Mouse (Mus musculus) testis, postnatal 14 days (tissue): Measurements from ENCODE around the gene Olfr318.
"Not testable (repeated sequence)": the region's sequence is repeated elsewhere in the genome, so short reads cannot be mapped to it uniquely, and the experiment has no call there.

Source experiments
- DNase-seq: peaks from one replicate; pipeline ENCODE4 v3.0.0; 2021; ENCODE audit warnings: low spot score

Gene Olfr318

GRCm38 (mm10) chr11:58723914-58724313 lies at the start of gene Olfr318:
Olfr318 (minus strand) TSS chr11:58724014.
- DNase-seq: no peak

- DNase-seq: no peak
These were observed 49.1 kb upstream of the Olfr318 start, which contains the start of gene Olfr315 for GRCm38 (mm10) chr11:58772888-58773287. Olfr315 (plus strand) TSS chr11:58773188.

- DNase-seq: no peak
These were observed 28.6 kb upstream of the Olfr318 start, which contains the start of gene Olfr316 for GRCm38 (mm10) chr11:58752434-58752833. Olfr316 (plus strand) TSS chr11:58752734.

- peak; percentile 57 for DNase-seq
These were observed 27.3 kb upstream of the Olfr318 start for GRCm38 (mm10) chr11:58751096-58751495.

GRCm38 (mm10) chr11:58738792-58739262 lies 15.0 kb upstream of the Olfr318 start, which contains the start of gene Olfr317:
Olfr317 (minus strand) TSS chr11:58739212.
- DNase-seq: no peak

DNA sequence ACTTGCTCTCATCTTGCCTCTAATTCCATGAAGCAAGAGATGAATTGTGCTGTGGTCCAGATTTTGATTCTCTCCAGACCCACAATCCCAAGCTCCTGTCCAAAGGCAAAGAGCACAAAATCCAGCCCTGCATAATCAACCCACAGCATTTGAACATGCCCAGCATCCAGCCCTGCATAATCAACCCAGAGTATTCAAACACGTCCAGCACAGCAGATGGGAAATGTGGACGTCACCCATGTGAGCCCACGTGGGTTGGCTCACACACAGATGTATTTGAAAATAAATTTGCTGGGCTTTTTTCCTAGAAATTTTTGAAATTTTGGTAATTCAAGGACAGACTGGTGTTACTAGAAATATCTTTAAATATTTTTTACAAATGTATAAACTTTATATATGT lies 9.6 kb upstream of the Olfr318 start:
- DNase-seq: no peak

DNA sequence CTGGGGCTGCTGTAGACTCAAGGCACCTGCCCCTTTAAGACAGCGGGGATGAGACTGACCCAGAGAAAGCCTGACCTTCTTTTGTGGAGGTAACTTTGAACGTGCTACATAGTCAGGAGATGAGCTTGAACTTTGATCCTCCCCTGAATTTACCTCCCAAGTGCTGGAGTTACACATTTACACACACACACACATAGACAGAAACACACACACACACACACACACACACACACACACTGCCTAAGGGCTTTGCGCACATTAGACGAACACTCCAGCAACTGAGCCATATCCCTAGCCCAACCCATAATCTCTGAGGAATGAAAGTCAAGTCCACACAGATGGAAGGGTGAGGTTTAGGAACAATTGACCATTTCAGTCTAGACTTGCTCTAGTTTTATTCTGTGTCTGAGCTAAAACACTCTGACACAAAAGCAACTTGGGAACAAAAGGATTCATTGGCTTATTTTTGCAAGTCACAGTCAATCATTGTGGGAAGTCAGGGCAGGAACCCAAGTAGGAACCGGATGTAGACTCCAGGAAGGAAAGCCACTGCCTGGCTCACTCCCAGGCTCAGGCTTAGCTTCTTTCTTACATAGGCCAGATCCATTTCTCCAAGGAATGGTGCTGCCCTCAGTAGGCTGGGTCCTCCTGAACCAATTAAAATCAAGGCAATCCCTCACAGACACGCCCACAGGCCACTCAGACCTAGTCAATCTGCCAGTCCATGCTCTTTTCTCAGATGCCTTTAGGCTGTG lies 4.3 kb upstream of the Olfr318 start:
- DNase-seq: not testable (repeated sequence)

- DNase-seq: no peak
These were observed 4.1 kb downstream of the Olfr318 start for GRCm38 (mm10) chr11:58719701-58720100.

GRCm38 (mm10) chr11:58717723-58718122 lies 6.1 kb downstream of the Olfr318 start:
- DNase-seq: not testable (repeated sequence)

DNA sequence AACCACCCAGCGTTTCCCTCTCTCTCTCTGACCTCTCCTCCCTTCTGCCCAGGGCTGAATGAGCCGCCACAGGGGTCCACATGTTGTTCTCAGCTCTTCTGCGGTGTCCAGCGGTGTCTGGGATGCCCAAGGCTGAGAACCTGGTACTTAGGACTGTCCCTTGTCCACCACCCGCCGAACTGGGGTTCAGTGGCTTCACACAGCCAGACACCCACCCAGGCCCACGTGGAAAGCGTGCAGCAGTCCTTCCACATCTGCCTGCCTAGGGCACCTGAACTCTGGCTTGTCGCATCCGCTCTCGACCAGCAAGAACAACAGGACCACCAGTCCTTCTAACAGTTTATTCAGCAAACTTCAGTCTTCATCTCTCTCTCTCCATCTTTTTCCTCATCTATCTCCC lies 14.7 kb downstream of the Olfr318 start:
- DNase-seq: no peak

DNA sequence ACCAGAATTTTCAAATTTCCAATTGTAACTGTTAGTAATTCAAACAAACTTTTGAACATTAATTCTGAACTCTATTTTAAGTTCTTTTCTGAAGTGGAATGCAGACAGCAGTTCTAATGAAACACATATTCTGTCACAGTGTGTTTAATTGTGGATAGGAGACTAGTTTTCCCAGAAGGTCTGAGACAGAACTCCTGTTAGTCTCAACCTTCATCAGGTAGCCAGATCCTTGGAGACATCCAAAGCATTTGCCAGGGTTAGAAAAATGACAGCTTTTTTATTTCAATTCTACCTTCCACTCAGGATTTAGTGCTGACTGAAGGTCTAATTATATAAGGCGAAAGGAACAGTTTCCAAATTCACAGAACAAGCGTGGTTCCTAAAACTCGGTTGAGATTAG lies 25.0 kb downstream of the Olfr318 start, which contains the start of gene Olfr319:
Gene Olfr319, plus strand, starts transcription at position 301 of the 400 bp plus-strand sequence.
- DNase-seq: no peak

DNA sequence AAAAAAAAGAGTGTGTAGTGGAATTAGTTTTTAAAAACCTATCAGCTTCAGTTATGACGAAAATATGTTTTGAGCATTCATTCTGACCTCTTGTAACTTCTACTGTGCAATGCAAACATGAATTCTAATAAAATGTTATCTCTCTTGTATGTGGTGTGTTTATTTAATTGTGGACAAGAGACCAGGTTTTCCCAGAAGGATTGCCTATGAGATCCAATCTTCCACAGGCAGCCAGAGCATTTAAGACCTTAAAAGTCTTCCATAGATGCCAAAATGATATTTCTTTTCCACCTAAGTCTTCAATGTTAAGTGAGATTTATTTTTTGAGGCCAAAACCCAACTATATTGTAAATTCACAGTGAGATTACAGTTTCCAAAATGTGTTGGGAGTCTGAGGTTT lies 43.0 kb downstream of the Olfr318 start, which contains the start of gene Olfr320:
Gene Olfr320, plus strand, starts transcription at position 301 of the 400 bp plus-strand sequence.
- DNase-seq: no peak

GRCm38 (mm10) chr11:58671825-58672224 lies 52.0 kb downstream of the Olfr318 start:
- DNase-seq: no peak

- DNase-seq: no peak
These were observed 54.6 kb downstream of the Olfr318 start for GRCm38 (mm10) chr11:58669252-58669651.
